Mouse (Mus musculus) intestine, embryonic 14.5 days (tissue): Measurements from ENCODE around the gene Srcin1. TPM values are rescaled to one million over a fixed set of nuclear protein-coding genes. Genes with fewer than 3 reads are reported as not detected.

ENCODE experiments used
- ATAC-seq: fragments of 200-750 bp; cut with Nextera tagmentation; replicated peaks from 2 replicates; pipeline ENCODE4 v1.8.0; 2017; ENCODE audit warnings: low read depth, moderate number of reproducible peaks, moderate TSS enrichment, moderate library complexity; ENCODE audit not compliant: low FRiP score, low TSS enrichment
- DNase-seq: peaks from one replicate; pipeline ENCODE4 v3.0.0-alpha.2; 2018; ENCODE audit warnings: low spot score
- H3K27ac ChIP-seq: fragments of 300-500 bp; sonication (generic); 2 replicates; pipeline ENCODE4 v1.5.1; 2014; ENCODE audit warnings: low read depth, mild to moderate bottlenecking, control low read depth
- H3K27me3 ChIP-seq: fragments of 300-500 bp; sonication (generic); replicated peaks from 2 replicates; pipeline ENCODE4 v1.6.1; 2014; ENCODE audit warnings: low read length, control low read depth; ENCODE audit not compliant: control insufficient read depth, insufficient read depth
- H3K36me3 ChIP-seq: fragments of 300-500 bp; sonication (generic); 2 replicates; pipeline ENCODE4 v1.6.1; 2014; ENCODE audit warnings: low read length, control low read depth; ENCODE audit not compliant: control insufficient read depth, insufficient read depth
- H3K4me1 ChIP-seq: fragments of 300-500 bp; sonication (generic); replicated peaks from 2 replicates; pipeline ENCODE4 v1.6.1; 2014; ENCODE audit warnings: low read length, control low read depth, mixed read lengths; ENCODE audit not compliant: control insufficient read depth, insufficient read depth
- H3K4me2 ChIP-seq: fragments of 300-500 bp; sonication (generic); 2 replicates; pipeline ENCODE4 v1.6.1; 2014; ENCODE audit warnings: low read length
- H3K4me3 ChIP-seq: fragments of 300-500 bp; sonication (generic); 2 replicates; pipeline ENCODE4 v1.5.1; 2014; ENCODE audit warnings: low read depth, low read length, control low read depth, mixed read lengths
- H3K9ac ChIP-seq: fragments of 300-500 bp; sonication (generic); 2 replicates; pipeline ENCODE4 v1.6.1; 2014; ENCODE audit warnings: mild to moderate bottlenecking, low read length
- H3K9me3 ChIP-seq: fragments of 300-500 bp; sonication (generic); 2 replicates; pipeline ENCODE4 v1.6.1; 2016; ENCODE audit warnings: low read length, control low read depth; ENCODE audit not compliant: control insufficient read depth
- WGBS: fragments of 180-500 bp; shearing (Covaris S2); extraction: QIAGEN DNeasy Blood & Tissue Kit; methylation state at CpG from one replicate; pipeline ENCODE4 v1.1.7; 2014; 5-methylcytosine and 5-hydroxymethylcytosine counted together
- polyA plus RNA-seq: library from polyadenylated mRNA; unstranded; fragments of >200 nt; fragmentation: Nextera tagmentation; extraction: Ambion mirVana; gene quantifications from 2 replicates; pipeline ENCODE4 v1.2.1, GENCODE M21; 2014

Srcin1 gene
- polyA plus RNA-seq, 1 experiment from 2014 or later, result 0.16 TPM

DNA sequence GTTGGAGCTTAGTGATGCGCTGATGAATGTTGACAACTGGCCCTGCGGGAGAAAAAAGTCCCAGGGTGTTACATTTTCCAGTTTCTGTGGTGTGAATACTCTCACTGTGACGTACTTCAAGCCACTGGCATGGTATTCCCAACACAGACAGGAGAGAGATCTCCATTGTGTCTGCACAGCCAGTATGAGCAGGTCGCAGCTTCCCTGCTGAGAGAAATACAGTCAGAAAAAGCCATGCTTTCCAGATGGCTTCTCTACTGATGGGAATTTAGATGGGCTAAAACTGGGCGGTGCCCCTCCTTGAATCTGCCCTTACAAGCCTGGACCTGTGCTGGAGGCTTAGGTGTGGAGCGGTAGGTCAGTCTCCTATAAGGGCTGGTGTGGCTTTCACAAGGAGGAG, 104.7 kb downstream of the Srcin1 start:
- H3K36me3 ChIP-seq, result peaks cover 83% of the 10 kb centered on the region
- 88% methylated on average over 6 of the region's 6 CpGs for WGBS

DNA sequence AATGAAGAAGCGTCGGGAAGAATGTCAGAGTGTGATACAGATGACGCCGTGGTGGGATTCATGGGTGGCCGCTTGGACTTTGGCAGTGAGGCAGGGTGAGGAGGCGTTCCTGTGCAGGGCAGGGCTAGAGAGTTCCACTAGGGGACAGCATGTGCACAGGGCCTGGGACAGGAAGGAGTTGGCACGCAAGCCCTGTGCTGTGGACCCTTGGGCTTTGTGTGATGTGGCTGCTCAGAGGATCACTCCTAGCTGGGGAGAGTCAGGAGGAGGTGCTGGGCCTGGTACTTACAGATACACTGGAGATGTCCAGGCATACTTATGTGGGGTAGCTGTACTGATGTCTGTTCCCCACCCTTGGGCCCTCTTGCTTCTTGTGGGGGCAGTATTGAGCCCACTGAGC, 106.2 kb downstream of the Srcin1 start:
- Histone ChIP-seq H3K4me3 (no peak overlapping the region), H3K27ac (no peak overlapping the region), H3K27me3 (no peaks in the 10 kb centered on the region), H3K9ac (no peak overlapping the region), H3K4me2 (no peak overlapping the region), H3K9me3 (no peaks in the 10 kb centered on the region), H3K4me1 (no peaks in the 10 kb centered on the region), H3K36me3 (peaks cover 82% of the 10 kb centered on the region)
- DNase-seq (no peak), ATAC-seq (no peak)
- WGBS, result 94% methylated on average over 7 of the region's 7 CpGs

More for the DNA sequence above, 104.7 kb downstream of the Srcin1 start:
- no peak overlapping the region for H3K4me2 ChIP-seq
- DNase-seq, result no peak
- no peaks in the 10 kb centered on the region for H3K9me3 ChIP-seq
- no peak overlapping the region for H3K27ac ChIP-seq
- H3K4me1 ChIP-seq, result no peaks in the 10 kb centered on the region
- H3K27me3 ChIP-seq, result no peaks in the 10 kb centered on the region
- no peak overlapping the region for H3K9ac ChIP-seq
- no peak for ATAC-seq
- H3K4me3 ChIP-seq, result no peak overlapping the region

DNA sequence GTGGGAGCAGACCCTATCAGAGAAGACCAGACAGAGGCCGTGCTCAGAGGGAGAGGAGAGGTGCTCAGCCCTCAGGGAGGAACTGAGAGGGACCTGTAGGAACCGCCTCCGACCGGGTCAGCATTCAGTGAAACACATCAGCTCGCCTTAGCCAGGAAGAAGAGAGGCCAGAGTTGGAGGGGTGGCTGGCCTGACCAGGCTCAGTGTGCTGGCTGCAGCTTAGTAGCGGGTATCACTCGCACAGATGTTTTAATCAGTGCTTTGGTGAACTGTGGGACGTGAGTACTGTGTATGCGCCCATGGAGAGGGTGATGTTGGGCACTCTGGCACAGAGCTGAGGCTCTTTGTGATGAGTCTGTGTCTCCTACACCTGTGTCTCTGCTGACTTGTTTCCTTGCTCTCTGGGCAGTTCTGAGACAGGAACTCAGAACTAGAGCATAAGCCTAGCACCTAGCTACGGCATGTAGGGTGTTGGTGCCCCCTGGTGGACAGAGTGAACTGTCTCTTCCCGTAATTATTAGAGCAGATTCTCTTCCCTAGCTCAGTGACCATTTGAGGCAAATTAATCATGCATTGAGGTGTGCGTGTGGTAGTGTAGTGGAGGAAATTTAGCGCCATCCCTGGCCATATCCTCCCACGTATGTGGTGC, 107.2 kb downstream of the Srcin1 start:
- WGBS, result 47% methylated on average over 14 of the region's 14 CpGs
- Histone ChIP-seq H3K4me3 (no peak overlapping the region), H3K9ac (no peak overlapping the region), H3K27me3 (no peaks in the 10 kb centered on the region), H3K27ac (no peak overlapping the region), H3K9me3 (no peaks in the 10 kb centered on the region), H3K36me3 (peaks cover 83% of the 10 kb centered on the region), H3K4me1 (no peaks in the 10 kb centered on the region), H3K4me2 (no peak overlapping the region)
- DNase-seq, result peak; percentile 93
- peak; percentile 32; the same call in 1 of the 2 replicates for ATAC-seq

DNA sequence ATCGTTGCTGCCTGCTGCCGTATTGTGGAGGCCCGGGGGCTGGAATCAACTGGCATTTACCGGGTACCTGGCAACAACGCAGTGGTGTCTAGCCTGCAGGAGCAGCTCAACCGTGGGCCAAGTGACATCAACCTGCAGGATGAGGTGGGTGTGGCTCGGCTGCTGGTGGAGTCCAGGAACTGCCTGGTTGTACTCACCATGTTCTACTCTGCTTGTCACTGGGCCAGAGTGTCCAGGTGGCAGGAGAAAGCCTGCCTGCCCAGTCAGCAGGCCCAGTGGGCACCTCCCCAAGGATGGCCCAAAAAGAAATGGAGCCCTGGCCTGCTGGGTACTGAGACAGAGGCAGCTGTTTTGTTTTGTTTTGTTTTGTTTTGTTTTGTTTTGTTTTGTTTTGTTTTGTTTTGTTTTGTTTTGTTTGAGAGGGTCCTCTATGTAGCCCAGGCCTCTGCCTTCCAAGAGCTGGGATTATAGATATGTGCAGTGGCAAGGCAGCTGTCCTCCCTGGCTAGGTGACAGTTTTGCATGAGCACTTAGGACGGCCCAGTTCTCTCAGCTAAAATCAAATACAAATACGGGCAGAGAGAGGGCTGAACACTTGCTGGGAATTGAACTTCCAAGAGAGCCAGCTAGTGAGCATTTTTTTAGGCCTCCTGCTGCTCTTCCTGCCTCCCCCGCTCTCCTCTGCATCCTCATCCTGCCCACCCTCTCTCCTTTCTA, 109.4 kb downstream of the Srcin1 start:
- 80% methylated on average over 10 of the region's 10 CpGs for WGBS
- H3K9me3 ChIP-seq, result no peaks in the 10 kb centered on the region
- peaks cover 76% of the 10 kb centered on the region for H3K36me3 ChIP-seq
- no peak overlapping the region for H3K9ac ChIP-seq
- H3K4me2 ChIP-seq, result no peak overlapping the region
- no peaks in the 10 kb centered on the region for H3K27me3 ChIP-seq
- ATAC-seq, result no peak
- no peaks in the 10 kb centered on the region for H3K4me1 ChIP-seq
- H3K27ac ChIP-seq, result no peak overlapping the region
- no peak overlapping the region for H3K4me3 ChIP-seq
- DNase-seq, result no peak

DNA sequence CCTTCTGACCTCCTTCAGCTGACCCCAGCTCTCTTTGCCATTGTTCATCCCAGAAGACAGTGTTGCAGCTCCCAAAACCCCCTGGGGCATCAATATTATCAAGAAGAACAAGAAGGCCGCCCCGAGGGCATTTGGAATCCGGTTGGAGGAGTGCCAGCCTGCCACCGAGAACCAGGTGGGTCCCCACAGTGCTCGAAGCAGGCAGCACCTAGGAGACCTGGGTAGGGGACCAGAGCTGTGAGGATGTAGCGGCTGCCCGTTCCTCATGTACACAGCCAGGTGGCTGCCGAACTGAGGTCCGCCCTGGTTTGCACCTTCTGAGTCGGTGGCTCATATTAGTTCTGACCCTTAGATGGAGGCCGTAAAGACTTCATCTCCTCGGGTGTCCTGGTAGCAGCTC, 110.0 kb downstream of the Srcin1 start:
- no peaks in the 10 kb centered on the region for H3K4me1 ChIP-seq
- H3K27me3 ChIP-seq, result no peaks in the 10 kb centered on the region
- no peak overlapping the region for H3K4me3 ChIP-seq
- ATAC-seq (no peak), DNase-seq (no peak)
- no peak overlapping the region for H3K4me2 ChIP-seq
- H3K27ac ChIP-seq, result no peak overlapping the region
- H3K9me3 ChIP-seq, result no peaks in the 10 kb centered on the region
- H3K36me3 ChIP-seq, result peaks cover 76% of the 10 kb centered on the region
- no peak overlapping the region for H3K9ac ChIP-seq
- WGBS, result 89% methylated on average over 12 of the region's 12 CpGs

DNA sequence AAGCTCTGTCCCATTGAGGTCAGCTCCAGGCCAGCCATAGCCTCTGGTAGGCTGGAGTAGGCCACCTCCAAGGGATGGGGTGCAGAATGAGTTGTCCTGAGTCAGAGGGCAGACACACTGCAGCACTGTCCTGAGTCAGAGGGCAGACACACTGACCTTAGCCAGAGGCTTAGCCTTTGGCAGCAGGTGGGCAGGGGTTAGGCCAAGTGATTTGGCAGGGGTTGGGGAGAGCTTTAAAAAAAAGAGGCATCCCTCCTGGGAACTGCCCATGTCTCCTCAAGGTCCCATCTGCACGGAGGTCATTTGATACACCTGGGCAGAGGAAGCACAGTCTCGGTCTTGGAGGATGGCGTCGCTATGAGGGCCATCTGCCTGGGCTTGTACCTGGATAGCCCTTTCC, 112.0 kb downstream of the Srcin1 start:
- Histone ChIP-seq H3K27ac (no peak overlapping the region), H3K9ac (no peak overlapping the region), H3K4me1 (no peaks in the 10 kb centered on the region), H3K36me3 (peaks cover 77% of the 10 kb centered on the region), H3K27me3 (no peaks in the 10 kb centered on the region), H3K4me3 (no peak overlapping the region), H3K4me2 (no peak overlapping the region), H3K9me3 (no peaks in the 10 kb centered on the region)
- 90% methylated on average over 4 of the region's 4 CpGs for WGBS
- no peak for ATAC-seq
- no peak for DNase-seq

DNA sequence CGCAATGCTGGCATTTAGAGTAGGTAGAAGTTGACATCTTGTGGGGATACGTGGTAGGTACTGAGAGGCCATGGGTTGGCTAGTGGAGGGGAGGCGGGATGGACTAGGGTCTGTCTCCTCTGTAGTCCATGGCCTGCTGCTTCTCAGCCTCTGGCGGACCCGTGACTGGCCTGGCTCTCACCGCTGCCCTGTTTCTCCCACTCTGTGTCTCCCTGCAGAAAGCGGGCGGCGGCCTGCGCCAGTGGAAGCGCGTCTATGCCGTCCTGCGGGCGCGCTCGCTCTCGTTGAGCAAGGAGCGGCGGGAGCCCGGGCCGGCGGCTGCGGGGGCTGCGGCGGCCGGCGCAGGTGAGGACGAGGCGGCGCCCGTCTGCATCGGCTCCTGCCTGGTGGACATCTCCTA, 112.8 kb downstream of the Srcin1 start:
- Histone ChIP-seq H3K27ac (no peak overlapping the region), H3K4me3 (no peak overlapping the region), H3K4me2 (no peak overlapping the region), H3K9me3 (no peaks in the 10 kb centered on the region), H3K27me3 (no peaks in the 10 kb centered on the region), H3K4me1 (no peaks in the 10 kb centered on the region), H3K36me3 (peaks cover 86% of the 10 kb centered on the region), H3K9ac (no peak overlapping the region)
- DNase-seq (no peak), ATAC-seq (no peak)
- 53% methylated on average over 33 of the region's 33 CpGs for WGBS

DNA sequence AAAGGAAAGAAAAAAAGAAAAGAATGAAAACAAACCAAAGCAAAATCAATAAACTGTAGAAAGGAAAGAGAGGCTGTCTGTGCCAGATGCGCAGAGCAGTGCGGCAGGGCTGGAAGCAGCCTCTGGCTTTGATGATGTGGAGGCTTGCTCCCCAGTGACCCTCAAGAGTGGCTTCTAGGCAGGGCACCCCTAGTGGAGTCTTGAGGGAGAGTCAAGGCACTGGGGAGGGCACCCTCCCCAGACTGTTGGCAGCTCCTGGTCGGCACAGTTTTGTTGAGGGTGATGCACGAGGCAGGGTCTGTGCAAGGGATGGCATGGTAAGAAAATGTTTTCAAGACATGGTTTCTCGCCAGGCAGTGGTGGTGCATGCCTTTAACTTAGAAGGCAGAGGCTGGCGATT, 113.4 kb downstream of the Srcin1 start:
- WGBS, result 90% methylated on average over 6 of the region's 6 CpGs
- H3K36me3 ChIP-seq, result peaks cover 89% of the 10 kb centered on the region

DNA sequence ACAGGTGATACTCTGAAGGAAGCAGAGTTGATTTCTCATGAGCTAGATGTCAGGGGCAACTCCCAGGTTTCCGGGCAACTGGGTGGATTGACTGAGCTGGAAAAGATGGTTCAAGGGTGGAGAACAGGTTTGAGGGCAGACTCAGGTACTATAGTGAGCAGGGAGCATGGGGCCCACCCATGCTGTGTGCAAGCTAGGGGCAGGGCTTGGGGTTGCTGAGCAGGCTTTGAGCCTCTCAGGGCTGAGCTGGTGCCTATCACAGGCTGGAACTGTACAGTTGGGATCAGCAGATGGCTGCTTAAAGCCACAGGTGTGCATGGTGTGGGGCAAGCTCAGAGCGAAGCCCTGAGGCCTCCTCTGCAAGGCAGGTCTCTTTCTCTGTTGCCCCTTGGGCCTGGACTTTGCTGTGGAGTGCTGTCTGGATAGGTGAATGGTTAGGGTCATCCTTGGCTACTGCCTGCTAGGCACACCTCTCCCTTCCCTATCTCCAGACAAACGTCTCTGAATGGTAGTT, 114.6 kb downstream of the Srcin1 start:
- ATAC-seq (no peak), DNase-seq (no peak)
- H3K9me3 ChIP-seq, result no peaks in the 10 kb centered on the region
- H3K4me2 ChIP-seq, result no peak overlapping the region
- H3K4me3 ChIP-seq, result no peak overlapping the region
- H3K4me1 ChIP-seq, result no peaks in the 10 kb centered on the region
- 93% methylated on average over 3 of the region's 3 CpGs for WGBS
- no peak overlapping the region for H3K27ac ChIP-seq
- H3K36me3 ChIP-seq, result peaks cover 90% of the 10 kb centered on the region
- no peak overlapping the region for H3K9ac ChIP-seq
- H3K27me3 ChIP-seq, result no peaks in the 10 kb centered on the region

More for the DNA sequence above, 113.4 kb downstream of the Srcin1 start:
- no peaks in the 10 kb centered on the region for H3K4me1 ChIP-seq
- no peak overlapping the region for H3K9ac ChIP-seq
- no peak overlapping the region for H3K4me3 ChIP-seq
- no peaks in the 10 kb centered on the region for H3K9me3 ChIP-seq
- no peak for ATAC-seq
- H3K27me3 ChIP-seq, result no peaks in the 10 kb centered on the region
- no peak overlapping the region for H3K27ac ChIP-seq
- no peak for DNase-seq
- H3K4me2 ChIP-seq, result no peak overlapping the region
